Mouse (Mus musculus) megakaryocyte-erythroid progenitor cell, adult 5-6 weeks (primary cell): ENCODE results near the gene Lrrc15. TPM values are rescaled to one million over a fixed set of nuclear protein-coding genes. Genes with fewer than 3 reads are reported as not detected.

Experiments
- ATAC-seq: replicated peaks from 2 replicates; pipeline ENCODE4 v1.8.0; 2016; ENCODE audit warnings: mild to moderate bottlenecking, inconsistent platforms; ENCODE audit not compliant: severe bottlenecking, poor library complexity, low FRiP score, low TSS enrichment
- total RNA-seq, 2 experiments: library from RNA; stranded (forward) in 1 of 2; stranded (reverse) in 1 of 2; fragments of 200-1000, 215-1000 nt in 1 of 2; fragments of >200 nt in 1 of 2; fragmentation: Nextera tagmentation in 1 of 2; gene quantifications; 2 replicates each; pipeline ENCODE4 v1.2.3; 2014 to 2017

Lrrc15 gene
- total RNA-seq (2014; fragmentation: Nextera tagmentation) (not detected in 2 replicates), total RNA-seq (2017) (not detected in 2 replicates)

DNA sequence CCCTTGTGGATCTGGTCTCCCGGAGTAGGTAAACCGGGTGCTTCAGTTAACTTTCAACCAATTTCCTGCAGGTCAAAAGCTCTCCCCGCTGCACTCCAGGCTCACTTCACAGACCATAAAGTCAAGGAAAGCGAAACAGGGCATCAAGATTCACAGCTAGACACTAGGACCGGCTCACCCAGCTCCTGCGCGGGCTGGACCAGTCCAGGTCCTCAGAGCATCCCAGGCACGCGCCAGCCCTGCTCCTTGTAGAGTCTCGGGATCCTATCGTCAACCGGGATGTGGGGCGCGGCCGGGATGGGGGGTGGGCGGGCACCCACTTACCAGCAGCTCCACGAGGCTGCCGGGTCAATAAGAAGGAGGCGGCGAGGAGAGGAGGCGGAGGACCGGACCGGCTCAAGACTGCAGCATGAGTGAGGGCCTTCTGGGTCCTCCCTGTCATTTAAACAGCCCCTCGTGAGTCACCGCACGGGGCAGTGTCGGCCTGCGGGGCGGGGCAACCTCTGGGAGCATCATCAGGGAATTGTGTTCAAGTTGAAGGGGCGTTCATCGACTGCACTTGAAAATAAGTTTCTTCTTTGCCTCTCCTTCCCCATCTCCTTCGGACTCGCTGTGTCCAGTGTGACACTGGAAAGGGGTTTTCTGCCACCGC, at the start of gene Lrrc15:
Gene Lrrc15, minus strand, starts transcription at position 413 of the 652 bp plus-strand sequence.
- no peak for ATAC-seq

DNA sequence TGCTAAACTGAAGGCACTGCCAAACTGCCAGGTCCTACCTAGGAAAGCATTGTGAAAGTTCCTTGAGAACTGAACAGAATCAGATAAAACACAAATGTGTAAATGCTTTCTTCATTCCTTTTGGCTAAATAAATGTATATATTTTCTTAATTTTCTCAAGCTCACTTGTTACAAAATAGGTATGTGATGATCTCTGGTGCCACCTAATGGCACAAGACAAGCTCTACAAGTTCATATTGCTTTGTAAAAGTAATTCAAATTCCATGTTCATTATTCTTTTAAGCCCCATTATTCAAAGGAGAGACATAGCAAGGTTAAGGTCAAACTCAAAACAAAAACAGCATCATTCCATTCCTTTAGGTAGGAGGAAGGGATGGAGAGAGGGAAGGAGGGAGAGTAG, 31.2 kb upstream of the Lrrc15 start:
- no peak for ATAC-seq

DNA sequence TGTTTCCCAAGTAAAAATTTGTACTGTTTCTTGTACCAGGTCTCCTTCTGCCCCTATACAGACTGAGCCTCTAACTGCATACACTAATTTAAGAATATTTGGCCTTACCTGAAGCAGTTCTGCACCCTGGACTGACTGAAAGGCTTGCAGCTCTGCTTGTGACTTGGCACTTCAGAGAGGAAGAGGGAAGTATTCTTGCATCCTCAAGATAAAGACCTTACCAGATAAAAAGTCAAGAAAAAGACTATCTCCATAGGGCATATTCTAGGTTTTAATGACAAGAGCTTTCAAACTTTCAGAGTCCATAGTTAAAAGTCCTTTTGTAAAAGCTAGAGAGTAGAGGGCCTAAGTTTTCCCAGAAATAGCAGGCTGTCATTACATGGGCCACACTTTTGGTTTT, 27.6 kb upstream of the Lrrc15 start, which contains the start of gene Gp5:
Gene Gp5, minus strand, starts transcription at position 133 of the 400 bp plus-strand sequence.
- peak; percentile 64 for ATAC-seq

DNA sequence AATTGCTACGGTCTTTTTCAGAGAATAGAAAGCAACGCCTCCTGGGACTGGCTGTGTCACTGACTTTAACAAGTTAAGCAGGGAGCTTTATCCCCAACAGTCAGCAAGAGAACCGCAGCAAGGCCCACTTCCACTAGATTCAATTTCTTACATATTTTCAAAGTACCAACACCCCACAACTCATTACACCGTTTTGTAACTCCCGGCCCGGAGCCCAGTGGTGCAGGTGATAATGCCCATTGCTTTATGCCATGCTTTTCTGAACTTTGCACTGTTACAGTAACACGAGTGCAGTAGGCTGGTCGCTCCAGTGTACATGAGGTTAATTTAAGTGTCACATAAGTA, 27.1 kb upstream of the Lrrc15 start:
- ATAC-seq = peak; percentile 10

DNA sequence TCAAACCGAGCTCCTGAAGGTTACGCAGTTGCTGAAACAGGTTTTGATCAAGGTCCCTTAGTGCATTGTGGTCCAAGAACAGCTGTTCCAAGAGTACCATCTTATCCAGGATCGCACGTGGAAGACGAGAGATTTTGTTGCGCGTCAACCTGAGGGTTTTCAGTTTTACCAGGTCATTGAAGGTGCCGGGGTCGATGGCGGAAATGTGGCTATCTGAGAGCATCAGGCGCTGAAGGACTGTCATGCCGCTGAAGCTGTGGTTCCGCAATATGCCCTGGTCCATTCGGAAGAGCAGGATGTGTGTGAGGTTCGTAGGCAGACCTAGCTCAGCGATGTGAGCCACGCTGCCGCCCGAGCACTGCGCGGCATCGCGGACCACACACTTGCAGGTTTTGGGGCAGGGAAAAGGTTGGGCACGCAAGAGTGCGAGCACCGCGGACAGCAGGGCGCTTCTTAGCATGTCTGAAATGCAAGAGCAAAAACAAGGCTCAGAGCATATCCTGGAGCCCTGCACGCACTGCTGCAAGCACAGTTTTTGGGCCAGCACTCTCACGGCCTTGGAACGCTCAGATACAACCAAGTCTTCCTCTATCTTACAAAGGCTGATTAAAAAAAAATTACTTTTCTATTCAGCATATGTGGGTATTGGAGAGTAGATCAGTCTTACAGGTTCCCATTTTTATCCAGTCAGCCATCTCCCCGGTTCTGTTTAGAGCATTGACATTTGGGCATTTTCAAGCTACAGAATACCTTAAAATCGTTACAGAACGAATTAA, 26.5 kb upstream of the Lrrc15 start:
- peak; percentile 45 for ATAC-seq

DNA sequence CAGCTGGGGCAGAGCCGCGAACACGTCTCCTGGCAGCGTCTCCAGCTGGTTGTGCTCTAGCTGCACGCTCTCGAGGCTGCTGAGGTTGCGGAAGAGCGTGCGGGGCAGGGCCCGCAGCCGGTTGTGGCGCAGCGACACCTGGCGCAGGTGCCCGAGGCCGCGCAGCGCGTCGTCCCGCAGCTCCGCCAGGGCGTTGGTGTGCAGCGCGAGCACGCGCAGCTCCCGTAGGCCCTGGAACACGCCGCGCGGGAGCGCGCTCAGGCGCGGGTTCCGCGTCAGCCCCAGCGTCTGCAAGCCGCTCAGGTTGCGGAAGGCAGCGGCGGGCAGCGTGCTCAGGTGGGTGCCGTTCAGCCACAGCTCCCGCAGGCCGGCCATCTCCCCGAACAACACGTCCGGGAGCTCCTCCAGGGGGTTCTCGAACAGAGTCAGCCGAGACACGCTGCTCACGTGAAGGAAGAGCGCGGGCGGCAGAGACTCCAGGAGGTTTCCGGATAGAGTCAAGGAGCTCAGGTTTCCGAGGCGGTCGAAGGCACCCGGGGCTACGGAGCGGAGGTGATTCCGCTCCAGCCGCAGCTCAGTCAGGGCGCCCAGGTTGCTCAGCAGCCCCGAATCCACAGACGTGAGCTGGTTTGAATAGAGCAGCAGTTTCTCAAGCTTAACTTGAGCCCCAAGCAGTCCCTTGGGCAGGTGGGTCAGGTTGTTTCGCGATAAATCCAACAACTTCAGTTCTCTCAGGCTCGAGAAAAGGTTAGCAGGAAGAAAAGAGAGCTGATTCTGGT, 25.7 kb upstream of the Lrrc15 start:
- ATAC-seq = peak; percentile 29; the same call in 1 of the 2 replicates

DNA sequence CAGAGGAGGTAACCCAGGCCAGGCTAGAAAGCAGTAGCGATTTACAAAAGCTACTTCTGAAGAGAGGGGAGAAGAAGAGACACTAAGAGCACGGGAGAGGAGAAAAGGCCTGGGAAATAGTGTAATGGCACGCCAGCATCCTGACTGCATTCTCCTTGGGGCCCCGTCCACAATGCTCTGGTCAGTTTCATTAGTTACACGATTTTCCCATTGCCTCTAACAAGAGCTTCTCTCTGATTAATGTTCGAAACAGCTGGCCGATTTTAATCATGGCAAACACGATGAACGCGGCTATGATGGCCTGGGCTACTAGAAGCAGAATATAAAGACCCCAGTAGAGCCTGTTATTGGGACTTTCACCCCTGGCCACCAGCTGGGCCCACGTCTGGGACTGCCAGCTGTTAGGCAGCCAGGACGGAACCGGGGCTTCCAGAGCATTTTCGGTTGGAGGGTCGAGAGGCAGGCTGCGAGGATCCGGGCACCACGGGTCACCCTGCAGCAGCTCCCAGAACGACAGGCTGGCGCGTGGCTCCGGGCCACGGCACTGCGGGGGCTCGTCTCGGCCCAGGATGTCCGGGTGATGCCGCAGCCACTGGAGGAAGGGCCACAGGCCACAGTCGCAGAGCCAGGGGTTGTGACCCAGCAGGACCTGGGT, 25.0 kb upstream of the Lrrc15 start:
- ATAC-seq = no peak

DNA sequence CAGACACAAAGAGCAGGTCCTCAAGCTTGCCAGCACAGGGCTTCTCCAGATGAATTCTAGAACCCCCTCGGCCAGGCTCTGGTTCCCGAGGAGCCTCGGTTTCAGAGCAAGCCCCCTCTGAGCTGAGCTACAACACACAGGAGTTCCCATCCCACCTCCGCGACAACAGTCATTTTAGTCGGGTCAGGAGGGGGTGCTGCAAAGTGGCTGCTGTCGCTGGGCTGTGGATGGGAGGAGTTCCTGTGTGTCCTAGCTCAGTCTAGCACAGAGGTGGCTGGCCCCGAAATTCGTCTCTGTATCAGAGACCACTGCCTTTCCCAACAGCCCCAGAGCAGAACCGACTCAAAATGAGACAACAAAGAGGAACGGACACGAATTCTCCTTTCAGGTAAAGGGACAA, 24.2 kb upstream of the Lrrc15 start:
- ATAC-seq = no peak

DNA sequence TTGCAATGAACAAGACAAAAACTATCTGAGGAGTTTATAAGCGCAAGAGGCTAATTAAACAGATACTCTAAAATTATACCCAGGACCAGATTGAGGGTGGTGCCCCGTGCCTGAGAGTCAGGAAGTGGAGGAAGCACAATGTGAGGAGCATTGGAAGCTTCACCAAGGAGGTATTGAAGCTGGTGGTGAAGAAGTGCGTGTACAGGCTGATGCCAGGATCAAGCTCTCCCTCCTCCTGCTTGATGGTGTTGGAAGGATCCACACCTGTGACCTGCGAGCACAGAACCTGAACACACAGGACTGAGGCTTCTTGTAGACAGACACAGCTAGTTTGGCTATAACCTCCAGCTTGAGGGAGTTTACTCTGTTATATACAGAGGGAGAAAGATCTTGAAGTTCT, 23.0 kb upstream of the Lrrc15 start:
- ATAC-seq = no peak

DNA sequence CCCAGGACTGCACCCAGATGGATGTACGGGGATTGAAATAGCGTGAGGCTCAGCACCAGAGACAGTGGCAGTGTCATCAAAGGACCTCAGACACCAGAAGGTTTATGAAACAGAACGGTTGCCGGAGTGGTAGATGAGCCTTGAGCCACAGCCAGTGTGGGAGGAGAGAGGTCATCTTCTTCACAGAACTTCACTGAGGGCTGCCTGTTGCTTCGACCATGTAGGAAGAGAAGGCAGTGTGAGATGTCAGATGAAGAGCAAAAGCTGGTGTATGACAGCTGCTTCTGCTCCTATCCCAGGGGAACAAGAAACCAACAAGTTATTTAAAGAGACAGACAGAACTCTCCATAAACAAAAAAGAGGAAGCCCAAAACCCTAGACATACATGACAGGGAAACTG, 21.2 kb upstream of the Lrrc15 start:
- no peak for ATAC-seq

DNA sequence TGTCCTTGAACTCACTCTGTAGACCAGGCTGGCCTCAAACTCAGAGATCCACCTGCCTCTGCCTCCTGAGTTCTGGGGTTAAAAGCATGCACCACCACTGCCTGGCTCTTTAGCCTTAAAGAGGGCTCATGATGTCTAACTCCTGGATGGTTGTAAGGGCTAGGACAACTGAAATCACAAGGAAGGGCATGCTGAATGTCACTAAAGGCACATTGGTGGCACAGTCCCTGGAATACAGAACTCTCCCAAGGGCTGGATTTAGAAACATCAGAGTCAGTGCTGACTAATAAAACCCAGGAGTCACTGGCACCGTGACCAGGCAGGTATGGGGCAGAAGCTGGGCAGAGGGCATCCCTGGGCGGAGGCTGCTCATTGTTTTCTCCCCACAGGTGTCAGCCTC, 20.4 kb upstream of the Lrrc15 start:
- ATAC-seq = no peak

DNA sequence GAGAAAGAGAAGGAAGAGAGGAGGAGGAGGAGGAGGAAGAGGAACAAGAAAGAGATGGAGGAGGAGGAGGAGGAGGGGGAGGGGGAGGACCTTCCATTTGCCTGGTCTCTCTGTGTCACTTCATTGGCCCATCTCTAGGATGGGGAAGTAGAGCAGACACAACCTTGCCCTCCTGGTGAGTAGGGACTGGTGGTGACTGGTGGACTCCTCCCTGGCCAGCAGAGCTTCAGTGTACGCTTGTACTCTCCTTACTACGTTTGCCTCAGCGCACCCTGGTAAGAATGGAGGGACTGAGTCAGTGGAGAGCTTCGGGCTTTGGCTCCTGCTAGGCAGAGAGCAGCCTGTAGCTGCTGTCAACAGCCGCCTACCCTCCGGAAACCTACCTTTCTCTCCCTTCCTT, 19.6 kb upstream of the Lrrc15 start:
- no peak for ATAC-seq

DNA sequence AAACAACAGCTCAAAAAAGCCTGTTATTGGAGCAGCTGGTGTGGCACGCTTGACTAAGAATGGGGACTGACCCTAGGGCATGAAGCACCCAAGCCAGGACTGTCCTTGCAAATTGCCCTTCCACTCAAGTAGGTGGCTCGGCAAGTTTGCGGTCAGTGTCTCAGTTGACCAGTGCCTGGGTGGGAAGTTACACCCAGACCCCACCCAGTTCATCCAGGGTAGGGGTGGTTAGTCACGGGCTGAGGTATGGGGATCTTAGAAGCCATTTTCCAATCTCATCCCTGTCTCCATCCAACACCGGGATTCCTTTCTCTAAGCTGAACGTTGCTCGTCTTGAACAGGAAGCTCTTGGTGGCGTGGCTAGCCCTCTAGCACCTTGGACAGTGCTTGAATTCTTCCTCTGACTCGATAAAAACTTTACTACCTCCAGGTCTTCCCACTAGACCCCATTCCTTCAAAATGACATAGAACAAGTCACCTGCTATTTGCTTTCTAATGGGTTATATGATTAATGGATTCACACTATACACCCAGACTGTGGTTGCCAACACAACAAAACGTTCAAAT, 16.7 kb upstream of the Lrrc15 start:
- ATAC-seq = no peak

DNA sequence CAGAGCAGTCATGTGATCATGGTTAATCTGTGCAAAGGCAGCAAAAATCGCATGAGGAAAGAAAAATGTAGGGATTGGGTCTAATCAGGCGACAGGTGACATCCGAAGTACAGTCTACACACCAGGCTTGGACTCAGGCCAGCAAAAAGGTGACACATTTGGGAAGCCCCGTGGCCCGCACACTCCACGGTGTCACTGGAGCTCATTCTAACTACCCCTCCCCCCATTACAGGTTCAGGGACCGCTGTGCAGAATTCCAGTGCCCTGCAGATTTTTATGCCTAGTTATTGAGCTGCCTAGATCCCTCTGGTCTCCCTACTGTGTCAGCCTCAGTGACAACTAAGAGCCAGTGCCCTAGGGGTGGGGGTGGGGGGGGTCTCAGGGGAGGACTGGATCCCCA, 14.4 kb upstream of the Lrrc15 start:
- no peak for ATAC-seq

DNA sequence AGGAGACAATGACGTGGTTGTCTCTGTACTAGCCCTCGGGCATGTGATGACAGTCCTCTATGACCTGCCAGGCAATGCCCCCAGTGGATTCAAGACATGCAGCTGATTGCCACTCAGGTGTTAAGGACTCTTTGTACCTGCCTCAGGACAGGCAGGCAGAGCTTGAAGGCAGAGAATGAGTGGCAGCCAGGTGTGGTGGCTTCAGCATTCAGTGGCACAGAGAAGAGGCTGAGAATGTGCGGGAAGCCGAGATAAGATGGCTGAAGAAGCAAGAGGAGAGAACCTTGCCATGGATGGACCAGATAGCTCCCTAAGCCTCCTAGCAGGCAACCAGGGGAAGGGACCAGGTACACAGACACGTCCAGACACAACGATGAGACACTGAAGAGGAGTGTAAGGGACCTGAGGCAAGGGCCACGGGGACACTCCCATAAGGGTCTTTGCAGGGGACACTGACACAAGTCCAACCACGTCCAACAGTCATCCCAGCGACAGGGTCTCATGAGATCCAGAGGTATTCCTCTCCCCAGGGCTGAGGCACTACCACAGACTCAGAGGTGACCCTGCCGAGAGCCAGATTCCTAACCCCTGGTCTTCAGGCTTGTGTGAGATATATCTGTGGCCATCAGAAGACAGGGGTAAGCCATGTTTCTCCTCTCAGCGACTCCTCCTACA, 13.7 kb upstream of the Lrrc15 start:
- ATAC-seq = no peak

DNA sequence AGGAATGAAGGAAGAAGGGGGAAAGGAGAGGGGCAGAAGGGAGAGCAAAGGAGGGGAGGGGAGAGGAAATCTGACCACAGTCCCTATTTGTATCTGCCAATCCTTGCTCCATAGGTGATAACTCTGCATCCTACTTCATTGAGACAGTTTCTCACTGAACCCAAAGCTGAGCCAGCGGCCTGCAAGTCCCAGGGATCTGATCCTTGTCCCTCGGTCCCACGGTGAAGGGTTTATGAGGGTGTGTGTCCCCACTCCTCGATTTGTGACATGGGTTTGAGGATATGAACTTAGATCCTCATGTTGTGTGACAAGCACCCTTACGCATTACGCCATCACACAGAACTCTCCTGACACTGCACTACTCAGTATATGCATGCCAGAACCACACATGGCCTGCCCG, 12.1 kb upstream of the Lrrc15 start:
- no peak for ATAC-seq

DNA sequence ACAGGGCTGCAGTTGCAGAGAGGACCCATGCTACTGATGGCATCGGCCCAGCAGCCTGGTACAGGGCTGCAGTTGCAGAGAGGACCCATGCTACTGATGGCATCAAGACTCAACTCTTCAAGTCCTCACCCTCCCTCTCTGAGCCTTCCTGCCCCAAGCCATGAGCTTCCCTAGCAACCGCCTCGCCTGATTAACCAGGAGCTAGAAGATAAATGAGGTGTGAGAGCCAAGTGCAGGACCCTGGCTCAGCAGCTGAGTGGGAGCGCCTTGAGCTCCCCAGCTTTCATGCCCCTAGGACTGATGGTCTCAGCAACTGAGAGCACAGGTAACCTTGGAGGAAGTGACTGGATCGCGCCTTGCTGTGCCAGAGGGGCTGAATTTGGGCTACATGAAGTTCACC, 7.4 kb upstream of the Lrrc15 start:
- ATAC-seq = no peak

DNA sequence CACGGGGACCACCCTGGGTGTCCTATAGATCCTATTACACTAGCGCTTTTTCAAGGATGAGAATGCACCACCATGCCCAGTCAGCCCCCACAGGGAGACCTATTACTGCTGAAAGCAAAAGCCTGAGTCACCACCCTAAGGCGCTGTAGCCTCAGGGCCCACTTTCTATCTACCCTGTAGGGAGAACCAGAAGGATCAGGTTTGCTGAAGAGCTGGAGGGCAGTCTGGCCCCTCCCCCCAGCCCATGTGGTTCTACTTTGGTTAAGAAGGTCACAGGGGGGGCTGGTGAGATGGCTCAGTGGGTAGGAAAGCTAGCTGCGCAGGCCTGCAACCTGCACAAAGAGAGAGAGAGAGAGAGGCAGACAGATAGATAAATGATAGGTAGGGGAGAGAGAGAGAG, 2.6 kb upstream of the Lrrc15 start:
- no peak for ATAC-seq

DNA sequence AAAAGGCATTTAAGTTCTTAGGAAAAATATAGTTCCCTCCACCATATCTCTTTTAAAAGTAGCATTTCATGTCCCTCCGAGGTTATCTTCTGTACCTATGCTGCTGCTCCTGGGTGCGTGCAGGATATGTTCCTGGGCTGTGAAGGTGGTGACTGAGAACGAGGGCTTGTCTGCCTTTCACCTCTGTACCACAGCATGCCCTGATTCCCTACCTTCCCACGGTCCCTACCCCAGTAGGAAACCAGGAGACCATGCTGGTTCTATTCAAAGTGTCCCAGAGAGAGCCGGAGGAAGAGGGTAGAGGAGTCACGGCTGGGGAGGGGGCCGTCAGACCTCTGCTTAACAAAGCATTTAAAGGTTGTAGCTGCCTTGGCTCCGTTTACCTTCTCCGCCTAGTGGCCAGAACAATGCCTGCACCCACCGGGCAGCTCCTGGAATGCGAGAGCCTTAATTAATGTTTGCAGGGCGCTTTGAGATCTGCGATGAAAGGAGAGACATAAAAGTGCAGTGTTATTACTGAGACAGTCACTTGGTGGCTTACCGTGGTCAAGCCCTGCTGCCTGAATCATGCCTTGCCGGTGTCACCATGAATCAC, 784 bp upstream of the Lrrc15 start:
- peak; percentile 80 for ATAC-seq
